Mouse (Mus musculus) heart, postnatal 36 days (tissue): ENCODE measurements around the gene Fga. TPM values are rescaled to one million over a fixed set of nuclear protein-coding genes. Genes with fewer than 3 reads are reported as not detected.

ENCODE experiments used
- DNase-seq, 2 experiments: peaks; one replicate each; pipeline ENCODE4 v3.0.0; 2021 to 2022
- intact Hi-C: fragments of 180-260 bp; cut with DNase I; formaldehyde crosslinking; loops from one replicate; pipeline ENCODE4 v1.15.1; 2025
- total RNA-seq, 2 experiments: library from RNA; stranded (reverse); gene quantifications; 2 replicates each; pipeline ENCODE4 v1.2.3; 2021

Fga gene
- total RNA-seq, result not detected

DNA sequence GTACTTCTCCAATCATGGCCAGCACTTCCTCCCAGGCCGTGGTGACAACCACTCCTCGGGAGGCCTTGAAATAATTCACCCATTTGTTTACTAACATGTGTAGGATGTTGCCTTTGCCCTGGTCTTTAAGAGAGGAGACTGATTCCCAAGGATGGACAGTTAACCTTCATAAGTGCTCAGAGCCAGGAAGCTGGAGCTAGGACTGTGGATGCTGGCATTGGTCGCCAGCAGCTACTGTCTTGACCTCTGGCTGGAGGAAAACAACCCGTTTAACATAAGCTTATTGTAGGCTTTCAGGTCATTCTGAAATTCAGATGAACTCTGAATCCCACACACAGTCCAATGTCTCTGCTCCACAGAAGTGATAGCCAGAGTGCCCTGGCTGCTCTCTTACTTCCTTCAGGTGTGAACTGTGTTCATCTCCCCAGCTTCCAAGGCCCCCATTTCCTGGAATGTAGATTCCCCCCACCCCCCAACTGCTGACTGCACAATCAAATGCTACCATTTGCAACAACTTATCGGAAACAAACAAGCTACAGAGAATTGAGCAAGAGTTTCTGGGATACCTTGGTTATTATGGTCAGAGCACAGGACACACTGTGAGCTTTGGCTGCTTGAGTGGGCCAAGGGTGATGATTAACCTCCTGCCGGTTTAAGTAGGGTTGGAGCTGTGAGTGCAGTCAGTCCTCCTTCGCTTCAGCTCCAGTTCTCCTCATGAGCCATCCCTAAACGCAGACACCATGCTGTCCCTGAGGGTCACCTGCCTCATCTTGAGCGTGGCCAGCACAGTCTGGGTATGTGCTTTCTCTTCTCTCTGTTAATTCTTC, at the start of gene Fga:
Gene Fga, plus strand, starts transcription at position 602 of the 827 bp plus-strand sequence.
- no peak for DNase-seq
- intact Hi-C loops, result no loop called here

DNA sequence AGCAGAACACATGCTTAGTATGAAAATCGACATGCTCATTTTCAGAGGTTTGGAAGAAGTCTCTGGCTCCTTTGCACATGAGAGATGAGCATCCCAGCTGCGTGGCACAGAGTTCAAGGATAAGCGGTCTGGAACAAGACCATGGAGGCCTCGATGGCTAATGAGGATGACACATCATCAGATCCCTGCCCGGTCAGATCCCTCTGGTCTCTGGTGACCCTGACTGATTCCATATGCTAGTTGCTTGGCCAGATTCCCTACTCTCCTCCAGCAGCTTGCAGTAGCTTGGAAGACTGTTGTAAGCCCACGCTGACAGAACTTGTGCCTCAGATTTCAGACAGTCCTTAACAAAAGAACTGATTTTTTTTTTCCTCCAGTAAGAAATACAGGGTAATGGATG, 45.1 kb upstream of the Fga start:
- intact Hi-C loops, result no loop called here
- no peak for DNase-seq

DNA sequence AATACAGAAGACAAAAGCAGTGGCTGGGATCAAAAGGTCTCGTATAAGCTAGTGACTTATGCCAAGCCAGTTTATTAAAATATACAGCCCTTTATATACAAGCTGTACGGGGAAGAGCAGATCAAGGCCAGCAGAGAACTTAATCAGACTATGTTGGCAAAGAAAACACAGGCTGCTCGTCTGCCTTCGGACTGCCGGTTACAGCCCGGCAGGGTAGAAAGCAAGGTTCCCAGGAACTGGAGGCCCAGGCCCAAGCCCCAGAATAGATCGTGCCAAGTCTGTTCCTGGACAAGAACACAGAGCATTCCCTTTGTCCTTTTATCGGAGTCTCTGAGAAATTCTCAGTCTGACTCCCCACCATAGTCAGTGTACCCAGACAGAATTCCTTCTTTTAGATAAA, 44.0 kb upstream of the Fga start:
- intact Hi-C loops, result no loop called here
- DNase-seq, result no peak

DNA sequence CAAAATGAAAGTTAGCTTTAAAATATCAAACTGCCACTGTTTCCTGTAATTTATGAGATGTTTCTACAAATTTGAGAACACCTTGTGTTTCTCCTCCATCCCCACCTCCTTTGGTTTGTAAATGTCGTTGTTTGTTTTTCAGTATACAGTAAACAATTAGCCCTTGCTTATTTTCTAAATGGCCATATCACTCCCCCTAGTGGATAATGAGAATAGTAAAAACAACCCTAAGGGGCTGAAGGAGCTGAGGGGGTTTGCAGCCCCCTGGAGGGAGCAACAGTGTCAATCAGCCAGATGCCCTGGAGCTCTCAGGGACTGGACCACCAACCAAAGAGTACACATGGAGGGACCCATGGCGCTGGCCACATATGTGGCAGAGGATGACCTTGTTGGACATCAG, 41.0 kb upstream of the Fga start:
- intact Hi-C loops, result loop anchor here (1.0 kb wide), 1 partner anchor 108 kb away; no protein-coding TSS in a partner anchor
- DNase-seq, result no peak

DNA sequence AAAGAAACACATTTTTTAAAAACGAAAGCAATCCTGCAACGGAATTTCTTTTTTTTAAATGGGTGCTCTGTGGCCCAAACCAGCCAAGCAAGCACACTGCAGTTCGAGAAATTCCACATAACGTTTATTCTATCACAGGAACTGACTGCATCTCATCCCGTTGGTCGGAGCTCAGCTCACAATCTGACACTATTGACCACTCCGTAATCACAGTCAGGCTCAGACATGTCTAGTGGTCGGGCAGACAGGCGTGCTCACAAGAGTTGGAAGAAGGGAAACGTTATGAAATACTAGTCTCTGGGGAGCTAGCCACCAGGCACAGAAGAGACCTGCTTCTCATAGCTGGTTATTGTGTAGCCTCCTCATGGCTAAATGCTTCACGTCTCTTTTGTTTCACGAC, 33.9 kb upstream of the Fga start:
- intact Hi-C loops, result no loop called here
- DNase-seq, result no peak

DNA sequence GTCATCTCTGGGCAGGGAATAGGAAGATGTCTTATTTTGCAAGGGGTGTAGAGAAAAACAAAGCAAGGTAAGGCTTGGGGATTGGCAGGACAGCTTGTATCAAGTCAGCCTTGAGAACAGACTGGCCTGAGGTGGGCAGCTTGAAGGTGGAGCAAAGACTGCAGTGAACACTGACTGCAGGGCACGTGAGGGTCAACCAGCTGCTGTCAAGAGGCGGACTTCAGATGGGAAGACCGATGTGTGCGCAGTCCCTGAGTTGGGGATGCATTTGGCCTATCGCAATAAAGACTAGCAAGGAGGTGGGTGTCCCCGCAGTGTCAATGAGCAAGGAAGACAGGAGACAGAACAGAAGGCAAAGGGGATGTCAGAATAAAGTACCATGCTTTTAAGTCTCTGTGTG, 32.9 kb upstream of the Fga start:
- intact Hi-C loops, result no loop called here
- no peak for DNase-seq

DNA sequence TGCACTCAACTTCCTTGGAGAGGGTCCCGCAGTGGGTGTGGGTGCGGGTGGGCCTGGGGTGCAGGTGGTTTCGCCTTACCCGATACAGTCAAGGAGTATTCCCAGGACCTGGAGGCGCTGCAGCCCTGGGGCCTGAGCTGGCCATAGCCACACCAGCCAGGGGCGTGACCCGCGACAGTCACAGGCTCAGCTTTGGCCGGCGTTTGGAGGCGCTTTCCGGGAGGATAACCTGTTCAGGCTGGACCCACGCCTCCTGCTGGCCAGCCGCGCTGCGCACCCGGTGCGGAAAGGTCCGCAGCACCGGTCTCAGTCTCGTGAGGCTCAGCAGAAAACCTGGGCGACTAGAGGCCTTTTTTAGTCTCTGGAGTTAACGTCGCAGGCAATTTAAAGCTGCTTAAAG, 30.5 kb upstream of the Fga start:
- DNase-seq, result peak; percentile 42 to 50
- intact Hi-C loops, result no loop called here

DNA sequence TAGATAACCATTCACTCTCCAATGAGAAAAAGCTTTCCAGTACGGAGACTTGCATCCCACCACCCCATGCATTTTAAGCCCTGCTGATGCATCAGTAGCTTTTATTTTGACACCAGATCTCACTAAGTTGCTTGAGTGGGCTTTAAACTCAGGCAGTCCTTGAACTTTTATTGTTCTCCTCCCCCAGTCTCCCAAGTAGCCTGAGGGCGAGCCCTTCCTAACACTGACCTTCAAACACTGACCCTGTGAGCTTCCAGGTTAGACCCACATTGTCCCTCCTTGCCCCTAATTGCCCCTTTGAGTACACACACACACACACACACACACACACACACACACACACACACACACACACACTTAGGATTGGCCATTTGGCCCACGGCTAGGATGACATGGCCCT, 29.2 kb upstream of the Fga start:
- no peak for DNase-seq
- intact Hi-C loops, result no loop called here

DNA sequence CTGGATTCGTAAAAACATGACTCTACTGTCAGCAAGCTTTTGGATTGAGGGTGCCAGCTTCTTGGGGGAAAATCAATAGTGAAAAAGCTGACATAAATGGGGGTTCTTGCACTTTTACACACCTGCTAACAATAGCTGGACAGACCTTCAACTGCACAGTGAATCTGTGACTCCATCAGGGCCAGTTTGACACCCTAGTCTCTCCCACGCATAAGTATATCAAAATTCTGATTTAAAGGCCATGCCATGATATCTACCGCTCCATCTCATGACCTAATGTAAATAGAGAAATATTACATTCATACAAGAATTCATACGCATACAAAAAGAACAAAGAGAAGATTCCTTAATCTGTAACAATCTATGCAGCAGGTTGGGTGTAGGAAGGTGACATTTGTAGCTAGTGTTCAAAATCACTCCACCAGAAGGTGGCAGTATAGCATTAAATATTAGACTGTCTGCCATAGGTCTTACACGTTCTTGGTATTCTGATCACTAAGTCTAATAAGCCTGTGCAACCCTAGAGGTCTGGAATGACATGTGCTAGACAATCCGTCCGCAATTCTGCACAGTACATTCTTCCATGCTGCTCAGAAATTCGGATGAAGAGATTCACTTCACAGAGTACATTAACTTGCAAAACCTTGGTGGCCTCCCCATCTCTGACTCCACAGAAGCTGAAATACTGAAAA, 27.0 kb upstream of the Fga start:
- peak in 1 of 2 experiments; percentile 34 for DNase-seq
- intact Hi-C loops, result loop anchor here (1.0 kb wide), 2 partner anchors 55 to 274 kb away; no protein-coding TSS in a partner anchor

DNA sequence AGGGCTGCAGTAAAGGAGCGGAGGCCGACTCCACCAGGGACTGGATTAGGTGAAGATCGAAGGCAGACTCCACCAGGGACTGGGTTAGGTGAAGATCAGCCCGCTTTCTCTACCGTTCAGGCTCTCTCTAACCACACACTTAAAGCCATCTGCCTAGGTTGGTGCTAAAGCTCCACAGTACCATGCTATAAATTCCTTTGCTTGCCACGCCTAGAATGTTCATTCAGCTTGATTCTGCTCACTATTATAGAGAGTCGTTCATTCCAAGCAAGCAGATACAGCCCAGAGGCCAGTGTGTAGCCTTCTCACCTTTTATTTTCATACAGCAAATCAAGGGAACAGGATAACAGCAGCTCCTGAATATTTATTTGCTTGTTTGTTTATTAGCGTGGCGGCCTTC, 25.9 kb upstream of the Fga start:
- no peak for DNase-seq
- intact Hi-C loops, result loop anchor here (1.0 kb wide), 2 partner anchors 54 to 273 kb away; no protein-coding TSS in a partner anchor

DNA sequence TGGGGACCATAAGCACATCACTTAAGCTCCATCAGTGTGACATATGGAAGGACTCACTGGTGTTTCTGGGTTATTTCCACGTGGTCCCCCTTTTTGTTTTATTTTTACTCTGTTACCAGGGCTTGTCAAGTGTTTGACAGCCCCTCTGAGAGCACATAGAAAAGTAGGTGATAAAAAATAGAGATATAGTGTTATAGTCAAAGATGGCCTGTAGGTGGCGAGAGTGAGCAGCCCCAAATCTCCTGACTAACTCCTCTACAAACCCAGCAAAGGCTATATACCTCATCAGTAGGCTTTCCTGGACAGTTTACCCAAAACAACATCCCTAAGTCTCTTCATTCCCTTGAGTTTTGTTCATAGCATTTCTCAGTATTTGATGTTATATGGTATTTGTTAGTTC, 23.7 kb upstream of the Fga start:
- peak; percentile 16 to 22 for DNase-seq
- intact Hi-C loops, result loop anchor here (2.0 kb wide), 1 partner anchor 79 kb away; no protein-coding TSS in a partner anchor

DNA sequence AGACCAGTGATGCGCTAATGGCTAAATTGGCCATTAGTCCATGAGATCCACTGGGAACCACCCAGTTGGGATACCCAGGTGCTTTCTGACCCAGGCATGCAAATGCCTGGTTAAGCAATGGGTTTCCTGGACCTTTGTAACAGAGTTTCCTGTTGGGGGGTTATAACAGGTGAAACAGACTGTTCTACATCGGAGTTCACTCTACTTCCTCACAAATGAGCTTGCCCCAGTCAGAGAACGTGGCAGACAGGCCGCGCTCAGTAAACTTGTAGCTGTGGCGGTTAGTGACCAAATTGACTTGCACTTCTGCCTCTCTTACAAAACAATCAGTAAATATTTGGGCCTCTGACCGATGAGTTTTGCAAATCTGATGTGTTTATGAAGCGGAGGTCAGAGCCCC, 22.8 kb upstream of the Fga start:
- intact Hi-C loops, result loop anchor here (2.0 kb wide), 1 partner anchor 78 kb away; no protein-coding TSS in a partner anchor
- DNase-seq, result no peak

DNA sequence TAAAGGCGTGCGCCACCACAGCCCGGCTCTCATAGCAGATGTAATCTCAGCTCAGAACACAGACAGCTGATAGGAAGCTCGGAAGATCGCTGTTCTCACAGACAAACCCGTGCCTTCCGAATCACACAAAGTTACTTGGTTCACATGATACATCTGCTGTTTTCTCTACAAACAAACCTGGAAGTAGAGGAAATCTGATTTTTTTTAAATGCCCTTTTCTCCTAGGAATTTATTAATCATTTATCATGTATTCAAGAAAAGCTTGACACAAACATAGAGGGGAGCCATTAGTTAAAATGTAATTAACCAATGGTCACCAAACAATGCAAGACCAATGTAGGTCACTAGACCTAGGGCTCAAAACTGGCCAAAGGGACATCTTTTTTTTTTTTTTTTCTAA, 21.1 kb upstream of the Fga start:
- no peak for DNase-seq
- intact Hi-C loops, result no loop called here

DNA sequence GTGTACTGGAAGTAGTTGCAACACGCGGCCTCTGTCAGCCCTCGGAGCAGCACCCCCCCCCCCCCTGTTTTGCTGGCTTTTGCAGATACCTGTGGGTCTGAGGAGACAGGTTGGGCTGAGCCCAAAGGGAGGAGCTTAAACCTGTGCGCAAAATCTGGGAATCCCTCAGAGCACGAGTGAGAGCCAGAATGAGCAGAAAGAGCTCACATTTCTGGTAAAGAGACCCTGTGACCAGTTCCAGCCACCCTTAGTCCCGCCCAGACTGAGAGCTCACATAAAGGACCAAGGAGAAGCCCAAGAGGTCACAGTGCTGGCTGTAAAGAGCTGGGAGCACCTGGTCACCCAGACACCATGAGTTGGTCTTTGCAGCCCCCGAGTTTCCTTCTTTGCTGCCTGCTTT, 18.3 kb upstream of the Fga start, which contains the start of gene Fgg:
Gene Fgg, plus strand, starts transcription at position 168 of the 400 bp plus-strand sequence.
- no peak for DNase-seq
- intact Hi-C loops, result no loop called here

DNA sequence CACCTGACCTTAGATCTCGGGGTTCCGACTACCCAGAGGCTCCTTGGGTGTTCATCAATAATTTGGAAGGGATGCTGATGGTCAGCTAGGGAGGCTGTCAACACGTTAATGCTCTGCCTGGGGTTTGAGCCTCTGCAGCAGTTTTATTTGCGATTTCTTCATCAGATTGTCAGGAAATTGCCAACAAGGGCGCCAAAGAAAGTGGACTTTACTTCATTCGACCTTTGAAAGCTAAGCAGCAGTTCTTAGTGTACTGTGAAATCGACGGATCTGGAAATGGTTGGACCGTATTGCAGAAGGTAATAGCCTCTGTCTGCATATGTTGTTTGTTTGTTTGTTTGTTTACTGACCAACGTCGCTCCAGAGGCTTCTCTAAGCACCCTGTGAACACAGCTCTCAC, 15.6 kb upstream of the Fga start:
- no peak for DNase-seq
- intact Hi-C loops, result no loop called here

DNA sequence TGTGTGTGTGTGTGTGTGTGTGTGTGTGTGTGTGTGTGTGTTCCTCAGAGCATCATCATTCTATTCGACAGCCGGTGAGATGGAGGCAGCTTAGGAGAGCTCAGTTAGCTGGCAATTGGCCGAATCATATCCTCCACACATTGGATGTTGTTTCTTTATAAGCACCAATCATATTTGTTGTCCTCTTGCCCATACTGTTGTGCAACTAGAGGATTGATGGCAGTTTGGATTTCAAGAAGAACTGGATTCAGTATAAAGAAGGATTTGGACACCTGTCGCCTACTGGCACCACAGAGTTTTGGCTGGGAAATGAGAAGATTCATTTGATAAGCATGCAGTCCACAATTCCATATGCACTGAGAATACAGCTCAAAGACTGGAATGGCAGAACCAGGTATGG, 14.7 kb upstream of the Fga start:
- intact Hi-C loops, result no loop called here
- DNase-seq, result no peak

DNA sequence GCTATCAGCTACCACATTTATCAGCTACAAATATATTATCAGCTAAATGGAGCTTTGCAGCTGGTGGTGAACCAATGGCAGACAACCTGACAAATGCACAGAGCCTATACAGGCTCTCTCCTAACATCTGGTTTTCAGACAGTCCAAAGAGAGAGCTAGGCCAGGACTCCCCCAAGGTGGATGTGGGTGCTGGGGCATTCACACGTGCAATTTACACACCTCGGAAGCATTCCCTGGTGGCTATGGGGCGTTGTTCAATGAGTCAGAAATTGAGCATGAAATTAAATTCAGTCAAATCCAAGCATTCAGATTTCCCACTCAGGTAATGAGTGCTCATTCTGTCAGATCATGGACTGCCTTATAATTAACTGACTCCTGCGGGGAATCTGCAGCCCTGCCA, 14.3 kb upstream of the Fga start:
- no peak for DNase-seq

DNA sequence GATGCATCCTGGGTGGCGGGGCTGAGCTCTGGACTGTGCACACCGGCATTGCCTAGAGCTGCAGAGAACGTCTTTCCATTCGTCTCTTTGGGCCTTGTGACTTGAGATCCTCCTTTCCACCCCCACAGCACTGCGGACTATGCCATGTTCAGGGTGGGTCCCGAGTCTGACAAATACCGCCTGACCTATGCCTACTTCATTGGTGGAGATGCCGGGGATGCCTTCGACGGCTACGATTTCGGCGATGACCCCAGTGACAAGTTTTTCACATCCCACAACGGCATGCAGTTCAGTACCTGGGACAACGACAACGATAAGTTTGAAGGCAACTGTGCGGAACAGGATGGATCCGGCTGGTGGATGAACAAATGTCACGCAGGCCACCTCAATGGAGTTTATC, 13.2 kb upstream of the Fga start:
- no peak for DNase-seq
- intact Hi-C loops, result no loop called here

More for the DNA sequence above, 14.3 kb upstream of the Fga start:
- intact Hi-C loops, result no loop called here

DNA sequence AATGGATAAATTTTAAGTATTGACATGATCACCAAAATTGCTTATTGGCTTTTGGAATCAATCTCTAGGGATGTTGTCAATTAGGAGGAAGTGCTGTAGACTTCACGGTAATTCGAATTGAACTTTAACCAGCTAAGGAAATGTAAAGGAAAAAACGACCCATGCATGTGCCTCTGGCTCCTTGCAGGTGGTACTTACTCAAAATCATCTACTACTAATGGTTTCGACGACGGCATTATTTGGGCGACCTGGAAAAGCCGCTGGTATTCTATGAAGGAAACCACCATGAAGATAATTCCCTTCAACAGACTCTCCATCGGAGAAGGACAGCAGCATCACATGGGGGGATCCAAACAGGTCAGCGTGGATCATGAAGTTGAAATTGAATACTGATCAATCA, 11.9 kb upstream of the Fga start:
- DNase-seq, result no peak
- intact Hi-C loops, result no loop called here

DNA sequence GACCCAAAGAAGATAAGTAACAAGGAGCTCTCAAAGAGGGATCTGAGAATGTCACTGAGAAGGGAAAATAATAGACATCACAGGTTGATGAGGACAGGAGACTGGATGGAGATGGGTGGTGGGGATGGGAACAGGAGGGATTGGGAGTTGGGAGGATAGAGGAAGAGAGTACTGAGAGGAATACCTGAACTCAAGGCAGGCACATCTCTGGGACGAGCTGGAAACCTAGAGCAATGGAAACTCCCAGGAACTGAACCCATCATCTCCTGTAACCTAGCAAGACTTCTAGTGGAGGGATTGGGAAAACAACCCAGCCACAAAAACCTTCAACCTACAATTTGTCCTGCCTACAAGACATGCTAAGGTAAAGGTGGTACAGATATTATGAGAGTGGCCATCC, 9.6 kb upstream of the Fga start:
- intact Hi-C loops, result no loop called here
- DNase-seq, result no peak

DNA sequence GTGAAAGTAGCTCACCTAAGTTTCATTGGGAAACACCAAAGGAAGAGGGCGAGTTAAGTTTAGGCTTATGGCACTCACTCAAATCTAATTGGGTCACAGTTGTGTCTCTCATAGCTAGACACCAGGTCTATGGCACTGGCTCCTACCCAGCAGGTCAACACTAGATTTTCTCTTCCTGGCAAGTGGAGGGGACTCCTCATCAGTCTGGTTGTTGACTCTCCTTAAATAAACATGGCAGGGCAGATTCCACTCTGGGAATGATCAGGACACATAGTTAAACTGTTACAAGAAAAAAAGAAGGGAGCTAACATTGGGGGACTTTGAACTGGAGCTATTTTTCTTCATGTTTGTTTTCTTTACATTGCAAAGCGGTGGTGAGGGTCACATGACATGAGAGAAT, 5.5 kb upstream of the Fga start:
- intact Hi-C loops, result no loop called here
- DNase-seq, result no peak

DNA sequence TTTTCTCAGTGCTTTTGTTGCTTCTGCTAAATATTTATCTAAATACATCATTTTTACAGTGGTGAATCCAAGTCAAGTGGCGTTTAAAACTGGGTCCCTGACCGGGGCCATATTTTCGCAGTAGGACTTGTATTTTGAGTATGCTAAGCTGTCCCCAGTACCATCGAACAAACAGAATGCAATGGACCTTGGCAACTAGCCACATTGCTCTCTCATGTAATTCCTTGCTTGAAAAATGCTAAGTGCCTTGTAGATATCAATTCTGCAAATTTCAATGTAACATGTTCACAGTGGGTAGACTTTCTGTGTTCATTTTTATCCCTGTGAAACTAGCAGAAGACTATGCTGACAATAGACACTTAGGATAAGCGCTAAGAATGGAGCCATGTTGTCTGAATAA, 4.7 kb upstream of the Fga start:
- intact Hi-C loops, result no loop called here
- no peak for DNase-seq
